12 mouse cellular contexts compared by ENCODE assay signal in the genomic region with DNA sequence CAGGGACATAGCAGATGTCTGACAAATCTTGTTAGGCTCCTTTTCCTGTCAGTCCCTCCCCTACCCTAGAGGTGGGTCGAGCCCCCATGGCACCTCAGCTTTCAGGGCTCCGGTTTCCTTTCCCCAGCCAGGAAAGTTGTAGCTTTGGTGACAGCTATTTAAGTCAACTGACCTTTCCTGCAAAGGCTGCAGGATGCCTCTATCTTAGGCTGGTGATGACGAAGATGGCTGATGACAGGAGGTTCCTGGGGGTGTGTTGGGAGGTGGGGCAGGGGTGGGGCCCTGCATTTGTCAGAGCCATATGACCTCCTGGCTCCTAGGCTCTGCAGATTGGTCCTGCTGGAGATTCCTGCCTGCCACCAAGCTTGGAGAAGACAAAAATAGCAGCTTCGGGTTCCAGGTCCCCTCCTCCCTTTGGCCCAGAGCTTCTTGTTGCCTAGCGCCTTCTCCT. TPM values are rescaled to one million over a fixed set of nuclear protein-coding genes. Genes with fewer than 3 reads are reported as not detected.
DNase-seq lines count a peak whose midpoint lies in the region; ATAC-seq and TF ChIP-seq lines count a peak whose summit lies in the region.
"Had no signal": no experiment of that assay in that cellular context is flagged by ENCODE, and none has a peak within 500 bp of the region (broad histone marks: within the 10 kb centered on the region; RNA-seq: fewer than 3 reads in every experiment).

No protein-coding gene starts in this region.

- no peaks in the 10 kb centered on the region for H3K4me1 ChIP-seq in lung, postnatal 0 days (ENCODE audit: insufficient read depth, low read depth, low read length)
- H3K4me1 ChIP-seq in lung, adult 2 months (ENCODE audit: control insufficient read depth, insufficient read depth, low read length): peaks cover 3% of the 10 kb centered on the region; the same call in 1 of the 2 replicates
- peaks cover 22% of the 10 kb centered on the region for H3K4me1 ChIP-seq in heart, embryonic 15.5 days (replicated peaks)
- H3K4me1 ChIP-seq in thymus, adult 2 months (replicated peaks; ENCODE audit: control insufficient read depth, insufficient read depth, low read length): no peaks in the 10 kb centered on the region; the same call in none of the 2 replicates
- H3K4me1 ChIP-seq in kidney, embryonic 16.5 days (ENCODE audit: insufficient read depth, low read length): no peaks in the 10 kb centered on the region

- TF ChIP-seq CTCF in lung, postnatal 0 days (IDR thresholded peaks at IDR 0.05): no peak
- TF ChIP-seq CTCF in lung, adult 2 months (IDR thresholded peaks at IDR 0.05; ENCODE audit: insufficient read depth, low read length): no peak
- no peak for TF ChIP-seq CTCF in layer of hippocampus, adult 2 months (conservative IDR thresholded peaks at IDR 0.05)
- no peak for TF ChIP-seq CTCF in thymus, adult 2 months (IDR thresholded peaks at IDR 0.05; ENCODE audit: borderline replicate concordance, control insufficient read depth, extremely low read depth, insufficient read depth, low read length, poor library complexity)

- H3K36me3 ChIP-seq in lung, postnatal 0 days (ENCODE audit: insufficient read depth, low read length): no peaks in the 10 kb centered on the region
- H3K36me3 ChIP-seq in heart, embryonic 15.5 days: no peaks in the 10 kb centered on the region
- no peaks in the 10 kb centered on the region for H3K36me3 ChIP-seq in thymus, adult 2 months (ENCODE audit: control insufficient read depth, insufficient read depth, low read length)
- no peaks in the 10 kb centered on the region for H3K36me3 ChIP-seq in kidney, embryonic 16.5 days (ENCODE audit: insufficient read depth, low read length)

- no peak overlapping the region for H3K4me3 ChIP-seq in lung, postnatal 0 days (ENCODE audit: low read depth, low read length)
- no peak overlapping the region for H3K4me3 ChIP-seq in lung, adult 2 months (replicated peaks; ENCODE audit: extremely low read depth, low read depth, low read length)
- no peak overlapping the region for H3K4me3 ChIP-seq in heart, embryonic 15.5 days
- H3K4me3 ChIP-seq in layer of hippocampus, adult 2 months: no peak overlapping the region
- no peak overlapping the region for H3K4me3 ChIP-seq in thymus, adult 2 months (ENCODE audit: control insufficient read depth, insufficient read depth, low read length)
- H3K4me3 ChIP-seq in kidney, embryonic 16.5 days (ENCODE audit: low read length): no peak overlapping the region

- no peaks in the 10 kb centered on the region for H3K9me3 ChIP-seq in lung, postnatal 0 days (ENCODE audit: low read length)
- no peaks in the 10 kb centered on the region for H3K9me3 ChIP-seq in heart, embryonic 15.5 days (replicated peaks)
- 0 out of 2 replicates have a peak, but pooled peaks cover 2% of the 10 kb centered on the region for H3K9me3 ChIP-seq in kidney, embryonic 16.5 days (ENCODE audit: low read length)

- peak; percentile 14 for DNase-seq in lung, postnatal 0 days (ENCODE audit: low spot score)
- no peak for DNase-seq in lung, adult 2 months
- DNase-seq in gastrocnemius, postnatal 14 days: peak; percentile 61
- no peak for DNase-seq in layer of hippocampus, adult 2 months (ENCODE audit: low spot score in 2 of 2)
- DNase-seq in thymus, adult 2 months: no peak
- DNase-seq: kidney, postnatal 25 days had no signal

- TF ChIP-seq POLR2A in lung, adult 2 months (IDR thresholded peaks at IDR 0.05; ENCODE audit: borderline replicate concordance, extremely low read depth, low read depth, low read length): no peak
- TF ChIP-seq POLR2A in thymus, adult 2 months (IDR thresholded peaks at IDR 0.05; ENCODE audit: control insufficient read depth, extremely low read depth, insufficient read depth, low read length, poor library complexity): no peak

- ATAC-seq in lung, postnatal 0 days: peak; percentile 58
- peak; percentile 88 for ATAC-seq in heart, embryonic 15.5 days (replicated peaks; ENCODE audit: insufficient number of reproducible peaks, insufficient read depth, low FRiP score, low read depth)
- no peak for ATAC-seq in kidney, embryonic 16.5 days (ENCODE audit: low FRiP score, low TSS enrichment)

- no peak overlapping the region for H3K27ac ChIP-seq in lung, postnatal 0 days (ENCODE audit: low read length)
- peak overlapping the region; percentile 72 for H3K27ac ChIP-seq in heart, embryonic 15.5 days
- no peak overlapping the region for H3K27ac ChIP-seq in layer of hippocampus, adult 2 months
- H3K27ac ChIP-seq in thymus, adult 2 months (ENCODE audit: control insufficient read depth, insufficient read depth, low read length): no peak overlapping the region
- no peak overlapping the region for H3K27ac ChIP-seq in kidney, embryonic 16.5 days (ENCODE audit: low read length)
- H3K27ac ChIP-seq: macrophage had no signal

- intact Hi-C loops in gastrocnemius, postnatal 14 days (cut with DNase I; ENCODE audit: low total_unique reads): no loop called here

- H3K9ac ChIP-seq in lung, postnatal 0 days (replicated peaks; ENCODE audit: low read depth): no peak overlapping the region
- no peak overlapping the region for H3K9ac ChIP-seq in heart, embryonic 15.5 days
- H3K9ac ChIP-seq in kidney, embryonic 16.5 days (replicated peaks; ENCODE audit: low read length): no peak overlapping the region

- 29% methylated on average over 5 of the region's 5 CpGs for WGBS in lung, postnatal 0 days
- 38% methylated on average over 5 of the region's 5 CpGs for WGBS in lung, adult 2 months
- 9% methylated on average over 5 of the region's 5 CpGs for WGBS in heart, embryonic 15.5 days
- 70% methylated on average over 5 of the region's 5 CpGs for WGBS in thymus, adult 2 months
- WGBS in kidney, embryonic 16.5 days: 26% methylated on average over 5 of the region's 5 CpGs

- H3K27me3 ChIP-seq in lung, postnatal 0 days (replicated peaks; ENCODE audit: insufficient read depth, low read length): no peaks in the 10 kb centered on the region
- no peaks in the 10 kb centered on the region for H3K27me3 ChIP-seq in heart, embryonic 15.5 days
- no peaks in the 10 kb centered on the region for H3K27me3 ChIP-seq in thymus, adult 2 months (ENCODE audit: control insufficient read depth, insufficient read depth, low read length)
- H3K27me3 ChIP-seq in kidney, embryonic 16.5 days (ENCODE audit: insufficient read depth, low read length): no peaks in the 10 kb centered on the region

- H3K4me2 ChIP-seq in lung, postnatal 0 days (replicated peaks; ENCODE audit: low read depth, low read length): no peak overlapping the region
- no peak overlapping the region for H3K4me2 ChIP-seq in heart, embryonic 15.5 days
- no peak overlapping the region for H3K4me2 ChIP-seq in kidney, embryonic 16.5 days (replicated peaks; ENCODE audit: low read depth, low read length)

- TF ChIP-seq EP300 in lung, postnatal 0 days (IDR thresholded peaks at IDR 0.05): no peak

RNA-seq across cellular contexts. Expression of gene Teddm2, which starts 22.6 kb away (rescaled TPM):
- 0.62 and 0.98 TPM in 2 replicates for polyA plus RNA-seq in lung, postnatal 0 days (2015; fragmentation: Nextera tagmentation; extraction: Ambion mirVana)
- 0.43 and 0.44 TPM in 2 replicates for polyA plus RNA-seq in lung, adult 2 months (2012; rRNA removed)
- 1 to 10 TPM in 1 of 2 experiments, under 1 TPM in 1; 0.70 to 1.4 TPM for total RNA-seq in gastrocnemius, postnatal 14 days (2021)
- 0.19 and 0.44 TPM in 2 replicates for polyA plus RNA-seq in heart, embryonic 15.5 days (2015; fragmentation: Nextera tagmentation; extraction: Ambion mirVana)
- total RNA-seq in layer of hippocampus, adult 2 months (2021): 1 to 10 TPM; 2.2 to 2.4 TPM
- 0.57 and 0.93 TPM in 2 replicates for polyA plus RNA-seq in thymus, adult 2 months (2012; rRNA removed)
- 0.58 and 0.67 TPM in 2 replicates for polyA plus RNA-seq in kidney, embryonic 16.5 days (2015; fragmentation: Nextera tagmentation; extraction: Ambion mirVana)

RNA-seq across cellular contexts. Expression of gene Glul, which starts 22.9 kb away (rescaled TPM):
- polyA plus RNA-seq in lung, postnatal 0 days (2015; fragmentation: Nextera tagmentation; extraction: Ambion mirVana): 179 and 283 TPM in 2 replicates
- 190 and 219 TPM in 2 replicates for polyA plus RNA-seq in lung, adult 2 months (2012; rRNA removed)
- total RNA-seq in gastrocnemius, postnatal 14 days (2021): 100 to 1,000 TPM; 120 to 371 TPM
- 56.4 and 68.3 TPM in 2 replicates for polyA plus RNA-seq in heart, embryonic 15.5 days (2015; fragmentation: Nextera tagmentation; extraction: Ambion mirVana)
- 1,000 to 10,000 TPM; 1,778 to 1,824 TPM for total RNA-seq in layer of hippocampus, adult 2 months (2021)
- polyA plus RNA-seq in thymus, adult 2 months (2012; rRNA removed): 153 and 200 TPM in 2 replicates
- polyA plus RNA-seq in kidney, embryonic 16.5 days (2015; fragmentation: Nextera tagmentation; extraction: Ambion mirVana): 159 and 176 TPM in 2 replicates

RNA-seq across cellular contexts. Expression of gene Teddm1a, which starts 31.1 kb away (rescaled TPM):
- not detected in 2 replicates for polyA plus RNA-seq in lung, postnatal 0 days (2015; fragmentation: Nextera tagmentation; extraction: Ambion mirVana)
- polyA plus RNA-seq in lung, adult 2 months (2012; rRNA removed): not detected in 2 replicates
- not detected for total RNA-seq in gastrocnemius, postnatal 14 days (2021)
- not detected in 2 replicates for polyA plus RNA-seq in heart, embryonic 15.5 days (2015; fragmentation: Nextera tagmentation; extraction: Ambion mirVana)
- not detected for total RNA-seq in layer of hippocampus, adult 2 months (2021)
- polyA plus RNA-seq in thymus, adult 2 months (2012; rRNA removed): not detected in 2 replicates
- polyA plus RNA-seq in kidney, embryonic 16.5 days (2015; fragmentation: Nextera tagmentation; extraction: Ambion mirVana): not detected in 2 replicates
- total RNA-seq: left cerebral cortex, postnatal 10 days had no signal
- polyA plus RNA-seq: brain, embryonic 14.5 days; macrophage; spleen, adult 2 months had no signal

RNA-seq across cellular contexts. Expression of gene Teddm1b, which starts 48.5 kb away (rescaled TPM):
- 0.07 and 0.11 TPM in 2 replicates for polyA plus RNA-seq in lung, postnatal 0 days (2015; fragmentation: Nextera tagmentation; extraction: Ambion mirVana)
- polyA plus RNA-seq in lung, adult 2 months (2012; rRNA removed): not detected in 2 replicates
- total RNA-seq in gastrocnemius, postnatal 14 days (2021): not detected
- 0.10 TPM in 2 replicates for polyA plus RNA-seq in heart, embryonic 15.5 days (2015; fragmentation: Nextera tagmentation; extraction: Ambion mirVana)
- total RNA-seq in layer of hippocampus, adult 2 months (2021): not detected
- 0.19 and 0.26 TPM in 2 replicates for polyA plus RNA-seq in thymus, adult 2 months (2012; rRNA removed)
- 0.39 and 0.40 TPM in 2 replicates for polyA plus RNA-seq in kidney, embryonic 16.5 days (2015; fragmentation: Nextera tagmentation; extraction: Ambion mirVana)
- total RNA-seq: left cerebral cortex, postnatal 10 days had no signal
- polyA plus RNA-seq: brain, embryonic 14.5 days; macrophage; spleen, adult 2 months had no signal

Comparison
In these comparisons a context has a peak if more than half of its experiments do, and no peak if none do; other contexts are left out.
1. DNase-seq: peak in lung, postnatal 0 days (single experiment) and gastrocnemius, postnatal 14 days (single experiment); none in lung, adult 2 months (single experiment), layer of hippocampus, adult 2 months (0 of 2) and thymus, adult 2 months (single experiment).